Mouse (Mus musculus): ENCODE results near the gene Rin3.
A peak's percentile ranks its signal among the peaks of the same experiment; 100 is the strongest.

The Rin3 gene

DNA sequence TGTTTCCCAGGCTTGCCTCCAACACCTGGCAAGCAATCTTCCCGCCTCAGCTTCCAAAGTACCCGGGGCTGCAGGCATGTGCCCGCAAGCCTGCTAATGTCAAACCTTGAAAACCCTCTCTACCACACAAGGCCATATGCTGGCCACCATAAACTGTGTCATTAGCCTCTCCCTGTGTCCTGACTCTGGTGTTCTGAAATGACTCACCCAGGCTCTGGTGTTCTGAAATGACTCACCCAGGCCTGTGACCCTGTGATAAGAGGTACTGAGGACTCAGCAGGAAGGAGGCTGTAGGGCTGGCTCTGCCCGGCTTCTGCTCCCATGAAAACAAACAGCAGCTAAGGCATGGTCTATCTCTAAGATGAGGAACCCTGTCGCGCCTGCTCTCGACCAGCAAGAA lies 143.4 kb downstream of the Rin3 start:
- DNase-seq = no peak

DNA sequence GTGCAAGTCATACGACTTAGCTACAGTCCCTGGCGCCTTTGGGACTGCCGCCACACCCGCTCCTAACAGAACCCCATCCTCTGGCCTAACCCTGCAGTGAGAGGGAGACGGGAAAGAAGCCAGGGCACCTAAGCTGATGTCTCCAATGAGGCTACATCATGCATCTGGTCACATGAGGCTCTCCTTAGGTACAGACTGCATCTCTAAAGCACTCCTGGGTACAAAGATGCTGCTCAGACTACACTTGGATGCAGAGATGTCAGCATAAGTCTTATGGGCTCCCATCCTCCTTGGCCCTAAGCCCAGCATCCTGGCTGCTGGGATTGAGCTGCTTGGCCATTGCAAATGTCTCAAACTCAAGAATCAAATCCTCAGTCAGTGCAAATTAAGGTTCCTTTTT lies 146.8 kb downstream of the Rin3 start:
- no peak for DNase-seq

DNA sequence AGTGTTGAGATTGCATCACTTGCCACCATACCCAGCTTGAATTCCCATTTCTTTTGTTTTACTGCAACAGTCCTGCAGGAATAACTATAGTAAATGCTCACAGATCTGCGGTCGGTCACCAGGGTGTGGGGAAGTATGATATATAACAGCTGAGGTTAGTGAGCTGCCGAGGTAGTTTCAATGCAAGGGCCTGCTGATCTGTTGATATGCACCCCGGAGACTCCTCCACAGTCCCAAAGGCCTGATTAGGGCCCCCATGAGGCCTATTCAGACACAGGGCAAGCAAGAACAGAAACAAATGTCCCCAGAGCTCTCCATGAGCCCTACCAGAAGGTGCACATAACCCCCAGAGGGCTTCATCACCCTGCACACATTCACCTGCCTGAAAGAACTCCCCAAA lies 147.4 kb downstream of the Rin3 start:
- DNase-seq = no peak

DNA sequence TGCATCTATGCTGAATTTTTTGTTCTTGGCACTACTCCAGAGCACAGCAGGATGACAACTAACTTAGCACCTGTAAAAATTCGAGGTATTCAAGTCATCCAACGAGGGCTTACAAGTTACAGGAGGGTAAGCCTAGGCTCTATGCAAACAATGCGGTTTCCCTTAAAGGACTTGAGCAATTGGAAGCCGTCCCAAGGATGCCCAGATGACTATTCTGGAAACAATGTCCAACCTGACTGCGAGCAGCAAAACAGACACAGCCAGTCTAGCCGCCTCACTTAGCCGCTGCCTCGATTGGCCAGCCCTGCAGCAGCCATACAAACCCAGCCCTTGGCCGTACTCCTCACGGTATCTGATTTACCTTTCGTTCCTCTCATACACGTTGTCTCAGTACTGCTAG lies 149.4 kb downstream of the Rin3 start:
- DNase-seq = no peak

DNA sequence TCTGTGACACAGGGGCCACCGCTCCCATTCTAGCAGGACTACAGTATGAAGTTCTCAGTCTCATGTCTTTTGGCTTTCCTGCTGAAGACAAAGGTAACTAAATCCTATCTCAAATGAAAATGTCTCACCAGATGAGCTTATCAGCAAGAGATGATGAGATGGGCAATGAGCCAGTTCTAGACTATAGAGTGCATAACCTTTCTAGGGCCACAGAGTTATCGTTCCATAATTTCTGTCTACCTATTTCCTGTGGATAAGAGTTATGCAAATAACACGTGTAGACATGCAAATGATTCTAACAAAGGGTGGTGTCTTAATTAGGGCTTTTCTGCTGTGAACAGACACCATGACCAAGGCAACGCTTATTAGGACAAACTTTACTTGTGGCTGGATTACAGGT lies 151.3 kb downstream of the Rin3 start:
- no peak for DNase-seq

DNA sequence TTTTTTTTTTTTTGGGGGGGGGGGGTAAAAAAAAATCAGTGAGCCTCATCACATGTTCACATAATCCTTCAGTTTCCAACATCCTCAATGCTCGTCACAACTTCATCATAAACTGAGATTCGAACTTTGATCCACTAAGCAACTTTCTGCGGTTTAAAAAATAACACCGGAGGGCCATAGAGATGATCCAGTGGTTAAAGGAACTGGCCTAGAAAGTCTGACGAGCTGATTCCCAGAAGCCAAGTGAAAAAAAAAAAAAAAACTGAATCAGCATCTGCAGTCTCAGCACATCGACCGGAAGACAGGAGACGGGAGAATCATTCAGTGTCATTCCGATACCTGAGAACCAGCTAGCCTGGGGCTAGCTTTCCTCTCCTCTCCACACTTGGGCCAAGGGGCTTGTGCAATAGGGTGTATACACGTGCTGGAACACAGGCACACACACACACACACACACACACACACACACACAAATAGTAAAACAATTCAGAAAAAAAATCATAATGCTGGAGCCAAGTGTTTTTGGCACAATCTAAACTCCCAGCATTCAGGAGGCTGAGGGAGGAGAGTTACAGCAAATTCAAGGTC lies 154.2 kb downstream of the Rin3 start:
- no peak for DNase-seq

DNA sequence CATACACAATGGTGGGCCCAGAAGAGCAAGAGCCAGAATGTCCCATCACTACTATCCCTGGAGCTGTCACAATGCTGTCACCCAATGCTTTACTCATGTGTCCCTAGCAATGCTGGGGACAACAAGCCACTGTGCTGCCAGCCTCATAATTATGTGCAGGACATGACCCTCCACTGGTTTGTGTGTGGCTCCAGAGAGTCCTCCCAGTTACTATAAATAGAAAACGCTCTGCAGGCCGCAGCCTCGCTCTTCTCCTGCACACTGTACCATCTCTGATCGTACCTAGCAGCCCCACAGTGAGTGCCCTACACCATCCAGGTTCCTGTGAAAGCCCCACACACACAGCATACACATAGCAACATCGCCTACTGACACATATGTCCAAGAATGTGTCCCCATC lies 155.1 kb downstream of the Rin3 start:
- DNase-seq = no peak

DNA sequence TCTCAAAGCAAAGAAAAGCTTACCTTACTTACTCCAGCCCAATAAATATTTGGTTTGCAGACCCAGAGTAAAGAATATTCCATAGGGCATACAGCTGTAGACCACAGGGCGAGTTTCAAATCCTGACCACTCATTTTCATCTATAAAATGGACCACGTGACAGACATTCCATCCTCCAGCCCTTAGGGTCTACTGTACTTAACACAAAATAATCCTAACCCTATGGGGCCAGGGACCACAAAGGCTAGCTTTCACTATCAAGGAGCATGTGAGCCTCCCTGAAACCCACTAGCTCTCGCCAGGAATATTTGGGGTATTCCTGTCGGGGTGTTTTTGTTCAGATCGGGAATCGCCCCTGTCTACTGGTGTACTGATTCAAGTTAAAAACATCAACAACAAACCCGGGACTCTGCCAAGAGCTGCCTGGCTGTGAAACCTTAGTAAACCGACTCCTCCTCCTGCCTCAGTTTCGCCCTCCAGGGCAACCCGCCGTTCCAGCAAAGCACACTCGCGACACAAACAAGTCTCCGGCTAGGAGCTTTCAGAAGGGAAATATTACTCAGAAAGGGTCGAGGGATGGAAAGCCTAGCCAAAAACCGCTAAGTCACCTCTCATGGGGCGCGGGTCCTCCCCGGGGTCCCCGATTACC lies 156.3 kb downstream of the Rin3 start:
- no peak for DNase-seq

DNA sequence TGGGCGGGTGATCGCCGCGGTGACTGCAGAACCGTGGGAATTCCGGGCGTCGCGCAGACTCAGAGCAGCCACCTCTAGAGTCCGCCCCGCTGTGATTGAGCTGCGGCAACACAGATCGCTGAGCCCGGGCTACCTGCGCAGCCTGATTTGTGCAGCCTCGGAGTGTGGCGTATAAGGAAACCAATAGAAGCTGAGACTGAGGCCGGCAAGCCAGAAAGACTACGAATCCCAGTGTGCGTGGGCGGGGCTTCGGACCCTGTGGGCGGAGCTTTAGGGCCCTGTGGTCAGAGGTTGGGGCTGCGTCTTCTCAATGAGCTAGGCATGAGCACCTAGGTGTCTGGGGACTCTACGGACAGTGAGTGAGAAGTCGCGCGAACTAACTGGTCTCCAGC lies 156.8 kb downstream of the Rin3 start, which contains the start of gene Lgmn:
TSS of gene Lgmn (minus strand) at position 182 of the 392 bp plus-strand sequence.
- DNase-seq = peak; percentile 100
